Mouse (Mus musculus) neural tube, embryonic 13.5 days (tissue): ENCODE data around the gene Ninl. TPM values are rescaled to one million over a fixed set of nuclear protein-coding genes. Genes with fewer than 3 reads are reported as not detected.

Experiments
- ATAC-seq: fragments of 200-750 bp; cut with Nextera tagmentation; 2 replicates; pipeline ENCODE4 v1.8.0; 2017; ENCODE audit warnings: low read depth, mild to moderate bottlenecking, moderate TSS enrichment, moderate library complexity
- H3K27ac ChIP-seq: fragments of 300-500 bp; sonication (generic); replicated peaks from 2 replicates; pipeline ENCODE4 v1.5.1; 2015; ENCODE audit warnings: moderate library complexity, mild to moderate bottlenecking, inconsistent platforms
- H3K27me3 ChIP-seq: fragments of 300-500 bp; sonication (generic); 2 replicates; pipeline ENCODE4 v1.6.1; 2015; ENCODE audit warnings: mild to moderate bottlenecking, inconsistent platforms
- H3K36me3 ChIP-seq: fragments of 300-500 bp; sonication (generic); 2 replicates; pipeline ENCODE4 v1.6.1; 2015; ENCODE audit warnings: mild to moderate bottlenecking, inconsistent platforms
- H3K4me1 ChIP-seq: fragments of 300-500 bp; sonication (generic); replicated peaks from 2 replicates; pipeline ENCODE4 v1.6.1; 2015; ENCODE audit warnings: inconsistent platforms
- H3K4me2 ChIP-seq: fragments of 300-500 bp; sonication (generic); 2 replicates; pipeline ENCODE4 v1.6.1; 2015; ENCODE audit warnings: inconsistent platforms, mild to moderate bottlenecking, moderate library complexity
- H3K4me3 ChIP-seq: fragments of 300-500 bp; sonication (generic); 2 replicates; pipeline ENCODE4 v1.5.1; 2015; ENCODE audit warnings: mild to moderate bottlenecking, inconsistent platforms
- H3K9ac ChIP-seq: fragments of 300-500 bp; sonication (generic); 2 replicates; pipeline ENCODE4 v1.6.1; 2015; ENCODE audit warnings: moderate library complexity, mild to moderate bottlenecking, inconsistent platforms
- H3K9me3 ChIP-seq: fragments of 300-500 bp; sonication (generic); 2 replicates; pipeline ENCODE4 v1.6.1; 2016; ENCODE audit warnings: inconsistent platforms
- WGBS: fragments of 180-500 bp; shearing (Covaris S2); methylation state at CpG from one replicate; pipeline ENCODE4 v1.1.7; 2015; 5-methylcytosine and 5-hydroxymethylcytosine counted together
- polyA plus RNA-seq: library from polyadenylated mRNA; unstranded; fragments of >200 nt; fragmentation: Nextera tagmentation; extraction: Ambion mirVana; gene quantifications from 2 replicates; pipeline ENCODE4 v1.2.1, GENCODE M21; 2015

Ninl gene
- polyA plus RNA-seq, 1 experiment from 2014 or later: 5.3 TPM

DNA sequence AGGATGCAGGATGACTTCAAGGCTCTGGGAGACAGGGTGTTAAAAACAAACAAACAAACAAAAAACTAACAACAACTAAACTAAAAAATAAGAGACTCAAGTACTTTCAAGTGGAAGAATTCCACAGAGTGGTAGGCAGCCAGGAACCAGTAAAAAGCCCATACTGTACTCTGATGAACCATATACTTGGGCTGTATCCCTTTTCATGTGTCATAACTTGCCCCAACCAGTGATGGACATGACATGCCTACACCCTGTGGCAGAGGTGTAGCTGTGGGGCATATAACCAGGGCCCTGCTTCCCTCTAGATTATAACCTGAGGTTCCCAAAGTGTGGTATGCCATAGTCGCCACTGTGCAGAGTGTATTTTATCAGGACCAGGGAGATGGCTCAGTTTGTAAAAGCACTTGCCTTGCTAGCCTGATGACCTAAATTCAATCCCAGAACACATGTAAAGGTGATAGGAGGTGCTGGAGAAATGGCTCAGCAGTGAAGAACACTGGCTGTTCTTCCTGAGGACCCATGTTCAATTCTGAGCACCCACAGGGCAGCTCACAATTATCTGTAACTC is 29.6 kb downstream of the Ninl start:
- WGBS: 88% methylated on average over 1 of the region's 1 CpGs
- H3K4me1 ChIP-seq: peaks cover 21% of the 10 kb centered on the region
- H3K4me3 ChIP-seq: peak overlapping the region; percentile 75
- no peaks in the 10 kb centered on the region for H3K9me3 ChIP-seq
- no peaks in the 10 kb centered on the region for H3K27me3 ChIP-seq
- peak overlapping the region; percentile 93 for H3K4me2 ChIP-seq
- no peaks in the 10 kb centered on the region for H3K36me3 ChIP-seq
- peak; percentile 65 for ATAC-seq
- H3K9ac ChIP-seq: peak overlapping the region; percentile 87
- H3K27ac ChIP-seq: no peak overlapping the region

GRCm38 (mm10) chr2:151008939-151009509 is 30.2 kb downstream of the Ninl start:
- H3K4me3 ChIP-seq: peak overlapping the region; percentile 75
- ATAC-seq: peak; percentile 99
- H3K9me3 ChIP-seq: no peaks in the 10 kb centered on the region
- no peaks in the 10 kb centered on the region for H3K27me3 ChIP-seq
- H3K27ac ChIP-seq: peak overlapping the region; percentile 75
- under 1% methylated on average over 57 of the region's 57 CpGs for WGBS
- peak overlapping the region; percentile 93 for H3K4me2 ChIP-seq
- H3K9ac ChIP-seq: peak overlapping the region; percentile 87
- peaks cover 21% of the 10 kb centered on the region for H3K4me1 ChIP-seq
- no peaks in the 10 kb centered on the region for H3K36me3 ChIP-seq

DNA sequence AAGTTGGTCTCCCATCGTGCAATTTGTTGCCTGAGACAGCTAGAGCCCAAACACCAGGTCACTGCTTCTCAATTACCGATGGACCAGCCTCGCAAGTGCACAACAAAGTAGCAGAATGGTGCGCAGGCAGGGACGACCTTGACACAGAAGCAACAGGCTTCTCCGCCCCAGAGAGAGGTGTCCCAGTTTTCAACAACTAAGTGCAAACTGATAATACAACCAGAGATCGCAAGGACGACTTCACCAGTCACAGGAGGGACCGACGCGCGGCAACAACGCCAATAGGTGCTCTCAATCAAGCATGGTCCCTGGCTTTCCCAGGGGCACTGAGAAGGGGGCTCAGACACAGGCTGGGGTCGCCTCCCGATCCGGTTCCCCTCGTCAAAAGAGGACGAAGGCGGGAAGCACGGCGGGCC is 30.7 kb downstream of the Ninl start:
- Histone ChIP-seq H3K36me3 (no peaks in the 10 kb centered on the region), H3K9ac (peak overlapping the region; percentile 87), H3K4me2 (peak overlapping the region; percentile 93), H3K27ac (peak overlapping the region; percentile 75; the same call in 1 of the 2 replicates), H3K4me3 (peak overlapping the region; percentile 75), H3K4me1 (peaks cover 21% of the 10 kb centered on the region), H3K9me3 (no peaks in the 10 kb centered on the region), H3K27me3 (no peaks in the 10 kb centered on the region)
- WGBS: under 1% methylated on average over 21 of the region's 21 CpGs
- ATAC-seq: peak; percentile 73

- peak overlapping the region; percentile 87 for H3K9ac ChIP-seq
- H3K4me2 ChIP-seq: peak overlapping the region; percentile 93
- no peak for ATAC-seq
- no peaks in the 10 kb centered on the region for H3K36me3 ChIP-seq
- peaks cover 21% of the 10 kb centered on the region for H3K4me1 ChIP-seq
- no peaks in the 10 kb centered on the region for H3K9me3 ChIP-seq
- H3K27ac ChIP-seq: no peak overlapping the region
- H3K27me3 ChIP-seq: no peaks in the 10 kb centered on the region
- WGBS: 44% methylated on average over 6 of the region's 6 CpGs
- peak overlapping the region; percentile 75 for H3K4me3 ChIP-seq
Measured at GRCm38 (mm10) chr2:151008006-151008405, 31.2 kb downstream of the Ninl start.

GRCm38 (mm10) chr2:151006281-151006945 is 32.8 kb downstream of the Ninl start:
- WGBS: 68% methylated on average over 5 of the region's 5 CpGs
- H3K9ac ChIP-seq: no peak overlapping the region
- no peaks in the 10 kb centered on the region for H3K27me3 ChIP-seq
- no peak overlapping the region for H3K4me2 ChIP-seq
- peaks cover 21% of the 10 kb centered on the region for H3K4me1 ChIP-seq
- H3K27ac ChIP-seq: no peak overlapping the region
- no peak overlapping the region for H3K4me3 ChIP-seq
- no peaks in the 10 kb centered on the region for H3K36me3 ChIP-seq
- no peak for ATAC-seq
- H3K9me3 ChIP-seq: no peaks in the 10 kb centered on the region

GRCm38 (mm10) chr2:151004390-151004789 is 34.8 kb downstream of the Ninl start:
- H3K4me3 ChIP-seq: no peak overlapping the region
- no peak overlapping the region for H3K27ac ChIP-seq
- no peak for ATAC-seq
- peaks cover 19% of the 10 kb centered on the region for H3K4me1 ChIP-seq
- H3K4me2 ChIP-seq: no peak overlapping the region
- no peaks in the 10 kb centered on the region for H3K9me3 ChIP-seq
- H3K9ac ChIP-seq: no peak overlapping the region
- WGBS: 93% methylated on average over 10 of the region's 10 CpGs
- H3K36me3 ChIP-seq: no peaks in the 10 kb centered on the region
- no peaks in the 10 kb centered on the region for H3K27me3 ChIP-seq

DNA sequence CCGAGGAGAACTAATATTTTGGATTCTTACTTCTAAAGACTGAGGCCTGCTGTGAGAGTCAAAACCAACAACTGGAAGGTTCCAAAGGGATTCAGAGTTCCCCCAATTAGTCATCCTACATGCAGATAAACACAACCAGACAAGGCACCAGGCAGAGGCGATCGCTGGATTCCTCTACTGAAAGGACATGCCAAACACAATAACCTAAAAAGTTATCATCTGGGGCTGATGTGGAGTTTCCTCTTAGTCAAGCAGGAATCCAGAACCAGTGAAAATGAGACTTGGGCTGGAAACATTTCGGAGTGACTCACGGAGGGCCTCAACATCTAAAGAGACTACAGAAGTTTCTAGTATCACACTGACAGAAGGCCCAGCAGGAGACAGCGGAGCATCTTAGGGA is 35.4 kb downstream of the Ninl start:
- 82% methylated on average over 6 of the region's 6 CpGs for WGBS
- H3K36me3 ChIP-seq: no peaks in the 10 kb centered on the region
- no peak overlapping the region for H3K27ac ChIP-seq
- no peak for ATAC-seq
- no peak overlapping the region for H3K4me3 ChIP-seq
- no peak overlapping the region for H3K9ac ChIP-seq
- no peaks in the 10 kb centered on the region for H3K9me3 ChIP-seq
- peaks cover 23% of the 10 kb centered on the region for H3K4me1 ChIP-seq
- no peaks in the 10 kb centered on the region for H3K27me3 ChIP-seq
- H3K4me2 ChIP-seq: no peak overlapping the region

DNA sequence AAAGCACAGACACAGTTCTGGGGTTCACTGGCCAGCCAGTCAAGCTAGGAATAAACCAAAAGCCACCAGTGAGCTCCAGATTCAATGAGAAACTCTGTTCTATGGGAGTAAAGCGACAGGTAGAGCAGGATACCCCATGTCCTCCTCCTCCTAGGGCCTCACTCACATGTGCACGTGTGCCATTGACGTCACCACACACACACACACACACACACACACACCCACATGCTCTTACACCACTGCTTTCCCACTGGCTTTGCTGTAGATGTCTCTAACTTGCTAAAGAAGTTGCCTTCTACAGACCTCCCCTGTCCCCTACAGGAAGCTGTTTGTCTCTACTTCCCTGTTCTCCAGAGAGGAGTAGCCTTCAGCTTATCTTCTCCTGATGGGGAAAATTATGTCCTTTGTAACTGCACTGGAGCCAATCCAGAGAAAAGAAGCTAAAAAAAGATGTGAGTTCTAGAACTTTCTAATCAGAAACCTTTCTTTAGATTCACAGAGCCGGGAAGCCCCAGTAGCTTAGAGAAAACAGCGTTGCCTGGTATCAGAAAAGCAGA is 37.5 kb downstream of the Ninl start:
- Histone ChIP-seq H3K27ac (no peak overlapping the region), H3K4me1 (peaks cover 23% of the 10 kb centered on the region), H3K4me2 (no peak overlapping the region), H3K36me3 (no peaks in the 10 kb centered on the region), H3K9ac (no peak overlapping the region), H3K4me3 (no peak overlapping the region), H3K27me3 (no peaks in the 10 kb centered on the region), H3K9me3 (no peaks in the 10 kb centered on the region)
- ATAC-seq: no peak
- 98% methylated on average over 5 of the region's 5 CpGs for WGBS

DNA sequence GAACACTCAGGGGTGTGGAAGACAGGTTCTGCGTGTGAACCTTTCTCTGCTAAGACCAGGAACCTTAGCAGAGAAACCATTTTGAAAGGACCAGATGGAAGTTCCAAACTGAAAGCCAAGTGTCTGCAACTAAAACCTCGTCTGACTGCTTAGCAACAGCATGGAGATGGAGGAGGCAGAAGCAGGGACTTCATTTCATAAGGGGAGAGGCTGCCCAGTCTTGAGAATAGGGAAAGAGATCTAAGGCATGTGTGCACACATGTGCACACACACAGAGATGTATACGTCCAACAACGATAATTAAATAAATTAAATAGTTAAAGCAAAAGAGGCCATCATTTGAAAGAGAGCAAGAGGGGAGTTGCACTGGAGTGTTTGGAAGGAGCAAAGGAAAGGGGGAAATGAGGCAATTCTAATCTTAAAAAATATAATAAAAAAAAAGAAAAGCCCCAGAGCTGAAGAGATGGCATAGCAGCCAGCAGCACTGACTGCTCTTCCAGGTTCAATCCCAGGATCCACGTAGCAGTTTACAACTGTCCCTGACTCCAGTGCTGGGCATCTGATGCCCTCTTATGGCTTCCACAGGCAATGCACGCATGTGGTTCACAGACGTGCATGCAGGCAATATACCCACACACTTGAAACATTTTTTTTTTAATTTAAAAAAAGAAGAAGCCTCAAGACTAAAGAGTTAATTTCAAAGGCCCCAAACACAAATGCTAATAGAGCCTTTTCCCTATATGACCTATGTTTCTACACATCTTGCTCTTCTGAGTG is 38.6 kb downstream of the Ninl start:
- H3K9me3 ChIP-seq: no peaks in the 10 kb centered on the region
- no peaks in the 10 kb centered on the region for H3K36me3 ChIP-seq
- no peaks in the 10 kb centered on the region for H3K27me3 ChIP-seq
- no peak overlapping the region for H3K27ac ChIP-seq
- 46% methylated on average over 7 of the region's 7 CpGs for WGBS
- H3K4me2 ChIP-seq: no peak overlapping the region
- no peak overlapping the region for H3K9ac ChIP-seq
- no peak overlapping the region for H3K4me3 ChIP-seq
- peak; percentile 77 for ATAC-seq
- peaks cover 23% of the 10 kb centered on the region for H3K4me1 ChIP-seq

DNA sequence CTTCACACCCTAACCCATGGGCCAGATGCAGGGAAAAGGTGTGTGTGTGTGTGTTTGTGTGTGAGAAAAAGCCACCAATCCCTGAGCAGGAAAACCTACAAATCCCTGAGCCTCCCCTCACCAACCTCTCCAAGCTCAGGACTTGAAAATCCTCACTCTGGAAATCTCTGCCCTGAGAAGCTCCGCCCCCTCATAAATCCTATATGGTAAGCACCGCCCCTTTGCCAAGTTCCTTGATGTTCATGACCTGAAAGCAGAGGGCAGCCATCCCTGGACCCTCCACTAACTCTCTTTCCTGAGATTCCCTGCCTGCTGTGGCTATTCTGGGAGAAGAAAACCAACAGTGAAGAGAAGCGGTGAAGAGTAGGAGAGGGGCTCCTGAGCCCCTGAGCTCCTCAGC is 40.2 kb downstream of the Ninl start:
- no peak for ATAC-seq
- WGBS: 32% methylated on average over 3 of the region's 3 CpGs
- peaks cover 23% of the 10 kb centered on the region for H3K4me1 ChIP-seq
- no peak overlapping the region for H3K27ac ChIP-seq
- no peaks in the 10 kb centered on the region for H3K27me3 ChIP-seq
- H3K36me3 ChIP-seq: no peaks in the 10 kb centered on the region
- no peak overlapping the region for H3K4me2 ChIP-seq
- no peaks in the 10 kb centered on the region for H3K9me3 ChIP-seq
- H3K4me3 ChIP-seq: no peak overlapping the region
- H3K9ac ChIP-seq: no peak overlapping the region

- H3K4me1 ChIP-seq: peaks cover 23% of the 10 kb centered on the region
- no peak overlapping the region for H3K4me2 ChIP-seq
- no peak overlapping the region for H3K4me3 ChIP-seq
- no peak for ATAC-seq
- no peaks in the 10 kb centered on the region for H3K27me3 ChIP-seq
- no peaks in the 10 kb centered on the region for H3K36me3 ChIP-seq
- H3K27ac ChIP-seq: no peak overlapping the region
- H3K9me3 ChIP-seq: no peaks in the 10 kb centered on the region
- H3K9ac ChIP-seq: no peak overlapping the region
- WGBS: 18% methylated on average over 5 of the region's 5 CpGs
Measured at GRCm38 (mm10) chr2:150997618-150998017, 41.6 kb downstream of the Ninl start.

- H3K27ac ChIP-seq: no peak overlapping the region
- 77% methylated on average over 4 of the region's 4 CpGs for WGBS
- H3K4me2 ChIP-seq: no peak overlapping the region
- ATAC-seq: no peak
- H3K9me3 ChIP-seq: no peaks in the 10 kb centered on the region
- H3K9ac ChIP-seq: no peak overlapping the region
- H3K36me3 ChIP-seq: no peaks in the 10 kb centered on the region
- no peaks in the 10 kb centered on the region for H3K27me3 ChIP-seq
- peaks cover 23% of the 10 kb centered on the region for H3K4me1 ChIP-seq
- H3K4me3 ChIP-seq: no peak overlapping the region
Measured at GRCm38 (mm10) chr2:150995324-150995723, 43.9 kb downstream of the Ninl start.
